Mouse (Mus musculus): Measurements from ENCODE around the gene Zmynd12. TPM values are rescaled to one million over a fixed set of nuclear protein-coding genes. Genes with fewer than 3 reads are reported as not detected.
A peak's percentile ranks its signal among the peaks of the same experiment; 100 is the strongest.

Gene Zmynd12
- total and polyA plus RNA-seq, 3 experiments = 0.25 to 0.75 (median 0.53) TPM

DNA sequence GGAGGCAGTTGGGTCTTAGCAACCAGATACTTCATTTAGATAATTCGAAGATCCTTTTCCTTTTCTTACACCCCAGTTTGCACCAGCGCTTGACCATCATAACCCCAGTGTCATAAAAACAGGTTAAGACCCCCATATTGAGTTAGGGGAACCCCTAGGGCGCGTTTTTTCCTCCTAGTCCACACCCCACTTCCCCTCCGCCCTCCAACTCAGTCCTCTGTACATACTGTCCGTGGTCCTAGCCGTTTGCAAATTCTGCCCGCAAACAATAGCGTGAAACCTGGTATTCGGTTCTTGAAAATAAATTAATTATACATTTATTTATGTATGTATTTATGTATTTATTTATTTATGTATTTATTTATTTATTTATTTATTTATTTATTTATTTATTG, 70.3 kb downstream of the Zmynd12 start:
- H3K27me3 ChIP-seq (replicated peaks) = peaks cover 9% of the 10 kb centered on the region
- peaks cover 4 to 11% of the 10 kb centered on the region in 2 experiments; a peak in 3 of 4 replicates for H3K4me1 ChIP-seq (ENCODE audit: control insufficient read depth in 1 of 2, insufficient read depth in 2 of 2)
- H3K9me3 ChIP-seq (replicated peaks; ENCODE audit: low read length) = peaks cover 3% of the 10 kb centered on the region
- peak overlapping the region; percentile 57 for H3K4me2 ChIP-seq (ENCODE audit: insufficient read depth, low read depth, poor library complexity, severe bottlenecking)
- H3K9ac ChIP-seq (ENCODE audit: insufficient read depth, low read depth) = peak overlapping the region; percentile 34; the same call in 1 of the 2 replicates
- TF ChIP-seq ELF1 (IDR thresholded peaks at IDR 0.05; ENCODE audit: low read depth, low read length) (no peak), CTCF (conservative IDR thresholded peaks at IDR 0.05 in 1 of 2, IDR thresholded peaks at IDR 0.05 in 1 of 2; ENCODE audit: low read depth in 2 of 2, low read length in 2 of 2) (no peak), SMC3 (IDR thresholded peaks at IDR 0.05; ENCODE audit: low read depth, low read length) (no peak), ZC3H11A (IDR thresholded peaks at IDR 0.05; ENCODE audit: low read depth, low read length) (no peak), MEF2A (IDR thresholded peaks at IDR 0.05; ENCODE audit: borderline replicate concordance, low read depth, low read length) (no peak), CHD2 (IDR thresholded peaks at IDR 0.05; ENCODE audit: low read length) (no peak), BHLHE40 (IDR thresholded peaks at IDR 0.05; ENCODE audit: low read depth, low read length) (no peak)
- dilution Hi-C loops (cut with MboI; ENCODE audit: extremely low pct_ligation_motif_present, extremely low pct_unique_long_range_greater_than_20kb, low sequenced_read_pairs) (no loop called here), in situ Hi-C loops (cut with MboI; ENCODE audit: low pct_ligation_motif_present, low pct_unique_long_range_greater_than_20kb, low sequenced_read_pairs) (no loop called here)
- no peaks in the 10 kb centered on the region for H3K79me2 ChIP-seq (replicated peaks; ENCODE audit: control insufficient read depth, extremely low read depth, insufficient read depth, poor library complexity, severe bottlenecking)
- H3K27ac ChIP-seq (ENCODE audit: insufficient read depth, low read depth) = no peak overlapping the region
- no peaks in the 10 kb centered on the region for H3K36me3 ChIP-seq (replicated peaks in 1 of 2; ENCODE audit: control insufficient read depth in 1 of 2, insufficient read depth in 1 of 2, low read length in 1 of 2)
- H3K4me3 ChIP-seq (replicated peaks in 1 of 3; ENCODE audit: low read depth in 2 of 3, low read length in 2 of 3, poor library complexity in 1 of 3) = peak overlapping the region in 2 of 3 experiments; percentile 59 to 77
- no peak for DNase-seq (ENCODE audit: extremely low read depth)

DNA sequence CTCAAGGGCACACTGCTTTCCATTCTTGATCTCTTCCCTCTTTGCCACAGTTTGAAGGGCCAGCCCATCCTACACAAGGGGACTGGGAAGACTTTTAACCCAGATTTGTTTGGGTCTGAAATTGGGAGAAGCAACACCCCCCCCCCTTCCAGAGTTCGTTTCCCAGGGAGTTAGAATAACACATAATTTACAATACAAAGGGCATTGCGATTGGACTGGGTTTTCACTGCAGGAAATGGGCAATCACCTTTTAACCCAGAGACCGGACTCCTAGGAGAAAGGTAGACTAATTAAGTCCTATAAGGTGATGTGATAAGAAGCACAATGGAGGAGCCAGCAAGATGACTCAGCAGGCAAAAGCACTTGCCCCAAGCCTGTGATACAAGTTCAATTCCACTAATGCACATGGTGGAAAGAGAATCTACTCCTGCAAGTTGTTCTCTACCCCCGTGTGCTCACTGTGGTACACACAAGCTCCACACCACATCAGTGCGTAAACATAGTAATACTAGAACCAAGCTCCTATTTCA, 75.8 kb downstream of the Zmynd12 start:
- H3K4me2 ChIP-seq (ENCODE audit: insufficient read depth, low read depth, poor library complexity, severe bottlenecking) = no peak overlapping the region
- H3K27ac ChIP-seq (ENCODE audit: insufficient read depth, low read depth) = no peak overlapping the region
- peaks cover 2% of the 10 kb centered on the region for H3K27me3 ChIP-seq (replicated peaks)
- no peak for TF ChIP-seq GABPA (IDR thresholded peaks at IDR 0.05; ENCODE audit: insufficient replicate concordance, low read depth, low read length)
- no peak for TF ChIP-seq ELF1 (IDR thresholded peaks at IDR 0.05; ENCODE audit: low read depth, low read length)
- TF ChIP-seq KAT2A (IDR thresholded peaks at IDR 0.05; ENCODE audit: insufficient replicate concordance, low read length) = no peak
- no peak for TF ChIP-seq E2F4 (IDR thresholded peaks at IDR 0.05; ENCODE audit: insufficient replicate concordance, low read depth, low read length)
- TF ChIP-seq JUND (conservative IDR thresholded peaks at IDR 0.05; ENCODE audit: low read depth, low read length) = no peak
- no peak for TF ChIP-seq POLR2AphosphoS2 (IDR thresholded peaks at IDR 0.05; ENCODE audit: low read depth, low read length)
- TF ChIP-seq PAX5 (IDR thresholded peaks at IDR 0.05; ENCODE audit: low read length) = no peak
- TF ChIP-seq ZKSCAN1 (IDR thresholded peaks at IDR 0.05; ENCODE audit: borderline replicate concordance, low read depth, low read length) = no peak
- TF ChIP-seq EP300 (IDR thresholded peaks at IDR 0.05; ENCODE audit: low read length) = no peak
- TF ChIP-seq BHLHE40 (IDR thresholded peaks at IDR 0.05; ENCODE audit: low read depth, low read length) = no peak
- dilution Hi-C loops (cut with MboI; ENCODE audit: extremely low pct_ligation_motif_present, extremely low pct_unique_long_range_greater_than_20kb, low sequenced_read_pairs) = no loop called here
- no peaks in the 10 kb centered on the region for H3K9me3 ChIP-seq (replicated peaks; ENCODE audit: low read length)
- no peaks in the 10 kb centered on the region for H3K36me3 ChIP-seq (replicated peaks in 1 of 2; ENCODE audit: control insufficient read depth in 1 of 2, insufficient read depth in 1 of 2, low read length in 1 of 2)
- in situ Hi-C loops (cut with MboI; ENCODE audit: low pct_ligation_motif_present, low pct_unique_long_range_greater_than_20kb, low sequenced_read_pairs) = no loop called here
- H3K9ac ChIP-seq (ENCODE audit: insufficient read depth, low read depth) = no peak overlapping the region
- no peaks in the 10 kb centered on the region for H3K79me2 ChIP-seq (replicated peaks; ENCODE audit: control insufficient read depth, extremely low read depth, insufficient read depth, poor library complexity, severe bottlenecking)
- no peak for DNase-seq (ENCODE audit: extremely low read depth)
- H3K4me3 ChIP-seq (replicated peaks in 1 of 3; ENCODE audit: low read depth in 2 of 3, low read length in 2 of 3, poor library complexity in 1 of 3) = no peak overlapping the region
- no peaks in the 10 kb centered on the region for H3K4me1 ChIP-seq (ENCODE audit: control insufficient read depth in 1 of 2, insufficient read depth in 2 of 2)

Data from CH12.LX (cell line).